Mouse (Mus musculus): Measurements from ENCODE around the gene Sec14l2.
"Not testable (repeated sequence)": the region's sequence is repeated elsewhere in the genome, so short reads cannot be mapped to it uniquely, and the experiment has no call there.

Gene Sec14l2

DNA sequence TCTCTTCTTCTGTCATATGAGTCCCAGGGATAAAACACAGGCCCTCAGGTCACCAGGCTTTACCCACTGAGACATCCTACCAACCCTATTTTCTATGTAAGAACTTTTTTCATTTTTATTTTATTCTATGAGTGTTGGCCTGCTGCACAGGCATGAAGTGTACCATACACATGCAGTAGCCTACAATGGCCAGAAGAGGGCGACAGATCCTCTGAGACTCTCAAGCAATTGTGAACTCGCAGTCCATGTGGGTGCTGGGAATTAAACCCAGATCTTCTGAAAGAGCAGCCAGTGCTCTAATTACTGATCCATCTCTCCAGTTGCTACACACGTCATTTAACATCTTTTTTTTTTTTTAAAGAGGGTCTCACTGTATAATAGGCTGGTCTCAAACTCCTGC, 10.2 kb upstream of the Sec14l2 start:
- in situ Hi-C loops (cut with MboI, MseI), result no loop called here

DNA sequence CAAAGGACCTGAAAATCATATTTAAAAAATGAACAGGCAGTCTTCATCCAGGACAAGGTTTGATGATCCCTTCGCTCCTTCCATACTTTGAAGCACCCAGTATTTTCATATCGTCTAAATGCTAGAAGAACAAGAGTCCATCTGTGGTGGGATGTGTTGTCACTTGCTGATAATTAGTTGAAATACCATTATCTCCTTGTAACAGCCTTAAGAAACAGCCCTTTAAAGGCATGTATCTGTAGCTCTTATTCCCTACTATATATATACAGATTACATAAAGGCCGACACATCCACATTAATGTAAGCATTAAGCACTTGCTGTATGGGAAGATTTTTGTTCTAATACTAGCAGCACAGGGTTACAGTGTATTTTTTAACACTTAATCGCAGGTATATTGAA, 5.2 kb upstream of the Sec14l2 start:
- in situ Hi-C loops (cut with MboI, MseI), result not testable (repeated sequence)

DNA sequence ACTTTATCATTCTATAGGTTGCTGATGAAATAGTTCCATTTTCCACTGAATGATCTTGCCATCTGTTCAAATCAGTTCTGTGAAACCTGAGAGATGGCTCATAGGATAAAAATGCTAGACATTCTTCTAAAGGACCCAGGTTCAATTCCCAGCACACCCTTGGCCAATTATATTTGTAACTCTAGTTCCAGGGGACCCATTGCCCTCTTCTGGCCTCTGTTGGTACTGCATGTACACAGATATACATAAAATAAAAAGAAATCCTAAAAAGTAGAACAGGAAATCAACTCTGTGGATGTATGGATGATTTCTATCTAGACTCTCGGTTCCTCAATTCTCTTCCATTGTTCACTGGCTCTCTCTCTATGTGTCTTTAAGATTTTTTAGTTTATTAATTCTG, 3.8 kb upstream of the Sec14l2 start:
- in situ Hi-C loops (cut with MboI, MseI), result no loop called here

DNA sequence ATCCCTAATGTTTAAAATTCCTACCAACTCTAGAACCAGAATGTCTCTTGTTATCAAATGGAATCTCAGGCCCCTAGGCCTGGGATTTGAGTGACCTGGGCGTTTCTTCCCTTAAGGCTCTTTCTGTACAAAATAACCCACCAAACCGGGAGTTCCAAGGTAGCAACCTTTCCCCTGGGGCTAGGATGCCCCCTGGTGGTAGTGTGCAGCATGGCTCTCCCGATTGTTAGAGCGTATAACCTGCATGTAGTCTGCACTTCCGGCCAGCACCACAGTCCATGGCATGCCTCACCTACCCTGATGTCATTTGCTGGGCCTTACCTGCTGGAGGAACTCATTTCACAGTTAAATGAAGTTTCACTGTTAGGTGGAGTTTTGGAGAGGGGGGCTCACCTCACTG, 707 bp upstream of the Sec14l2 start:
- in situ Hi-C loops (cut with MboI, MseI), result no loop called here

DNA sequence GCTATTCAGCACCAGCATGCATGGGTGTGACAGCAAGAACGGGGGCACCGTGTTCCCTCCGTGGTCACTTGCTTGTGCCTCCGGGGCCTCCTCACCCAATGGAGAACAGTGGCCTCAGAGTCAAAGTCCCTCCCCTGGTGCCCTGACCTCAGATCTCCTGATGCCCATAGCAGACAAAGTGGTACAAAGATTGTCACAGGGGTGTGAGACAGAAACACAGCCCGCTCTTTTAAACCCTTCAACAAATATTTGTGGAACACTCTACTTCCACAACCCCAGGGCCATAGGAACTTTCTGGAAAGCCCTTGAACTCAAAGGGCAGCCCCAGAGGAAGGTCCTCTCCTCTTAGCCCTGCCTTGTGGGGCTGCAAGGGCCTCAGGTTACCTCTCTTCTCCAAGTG, 989 bp downstream of the Sec14l2 start:
- in situ Hi-C loops (cut with MboI, MseI), result no loop called here

DNA sequence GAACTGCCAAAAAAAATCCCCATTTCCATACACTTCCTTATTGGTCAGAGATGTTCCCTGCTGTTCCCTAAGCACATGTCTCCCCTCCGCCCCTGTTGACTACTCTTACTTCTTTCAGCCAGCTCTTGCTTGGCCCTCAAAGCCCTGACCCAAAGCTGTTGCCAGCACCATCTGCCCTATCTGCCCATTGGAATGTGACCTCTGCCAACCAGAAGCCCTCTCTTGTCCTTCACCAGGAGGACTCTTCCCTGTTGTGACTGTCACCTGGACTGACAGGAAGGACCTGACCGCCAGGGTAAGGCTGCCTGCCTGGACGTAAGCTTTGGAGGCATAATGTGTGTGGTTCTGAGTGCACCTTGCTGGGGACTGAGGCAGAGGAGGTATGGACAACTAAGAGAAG, 1.5 kb downstream of the Sec14l2 start:
- in situ Hi-C loops (cut with MboI, MseI), result no loop called here

DNA sequence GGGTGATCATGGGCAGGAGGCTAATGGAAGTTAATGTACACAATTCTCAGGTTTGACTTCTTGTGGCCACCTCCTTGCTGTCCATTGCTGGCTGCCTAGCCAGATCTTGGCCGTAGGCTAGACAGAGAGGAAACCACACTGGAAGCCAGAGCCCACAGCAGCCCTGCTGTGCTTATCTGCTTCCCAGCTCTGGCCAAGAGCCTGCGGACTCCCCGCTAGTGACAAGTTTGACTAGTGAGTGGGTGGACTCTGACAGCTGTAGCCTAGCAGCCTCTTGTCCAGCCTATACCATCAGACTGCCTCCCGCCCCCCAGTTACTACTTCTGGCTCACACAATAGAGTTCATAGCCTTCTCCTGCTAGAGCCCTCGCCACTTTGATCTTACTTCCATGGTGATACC, 3.6 kb downstream of the Sec14l2 start:
- in situ Hi-C loops (cut with MboI, MseI), result no loop called here

DNA sequence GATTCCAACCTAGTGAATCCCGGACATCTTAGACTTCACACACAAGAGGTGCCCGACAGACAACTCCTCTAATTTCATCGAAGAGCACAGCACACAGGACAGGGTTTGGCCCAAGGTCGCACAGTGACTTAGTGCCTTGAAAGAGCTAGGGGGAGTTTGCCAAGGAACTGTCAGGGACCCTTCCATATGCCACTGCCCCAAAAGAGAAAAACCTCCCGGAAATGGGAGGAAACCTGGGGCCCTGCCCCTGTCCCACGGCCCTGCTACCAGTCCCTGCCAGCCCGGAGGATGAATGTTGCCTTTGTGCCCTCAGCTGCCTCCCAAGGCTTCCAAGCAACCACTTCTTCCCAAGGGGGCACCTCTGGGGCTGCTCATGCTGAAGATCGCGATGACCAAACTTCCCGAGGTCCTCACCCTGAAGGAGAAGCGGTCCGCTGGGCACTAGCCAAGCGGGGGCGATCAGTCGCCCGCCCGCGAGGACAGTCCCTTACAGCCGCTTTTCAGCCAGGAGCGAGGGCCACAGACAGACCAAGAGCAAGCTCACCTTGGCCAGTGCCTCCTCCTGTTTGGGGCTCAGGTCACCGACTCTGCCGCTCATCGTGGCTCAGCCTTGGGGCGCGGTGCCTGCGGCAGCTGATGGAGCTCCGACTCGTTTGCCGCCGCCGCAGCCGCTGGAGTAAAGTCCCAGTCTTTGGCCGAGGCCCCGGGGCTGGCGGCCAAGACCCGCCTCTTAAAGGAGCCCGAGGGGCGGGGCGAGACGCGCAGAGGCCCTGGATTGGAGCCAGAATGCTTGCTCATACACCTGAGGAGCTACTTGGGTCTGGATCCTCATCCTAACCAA, 4.9 kb downstream of the Sec14l2 start:
- in situ Hi-C loops (cut with MboI, MseI), result no loop called here

DNA sequence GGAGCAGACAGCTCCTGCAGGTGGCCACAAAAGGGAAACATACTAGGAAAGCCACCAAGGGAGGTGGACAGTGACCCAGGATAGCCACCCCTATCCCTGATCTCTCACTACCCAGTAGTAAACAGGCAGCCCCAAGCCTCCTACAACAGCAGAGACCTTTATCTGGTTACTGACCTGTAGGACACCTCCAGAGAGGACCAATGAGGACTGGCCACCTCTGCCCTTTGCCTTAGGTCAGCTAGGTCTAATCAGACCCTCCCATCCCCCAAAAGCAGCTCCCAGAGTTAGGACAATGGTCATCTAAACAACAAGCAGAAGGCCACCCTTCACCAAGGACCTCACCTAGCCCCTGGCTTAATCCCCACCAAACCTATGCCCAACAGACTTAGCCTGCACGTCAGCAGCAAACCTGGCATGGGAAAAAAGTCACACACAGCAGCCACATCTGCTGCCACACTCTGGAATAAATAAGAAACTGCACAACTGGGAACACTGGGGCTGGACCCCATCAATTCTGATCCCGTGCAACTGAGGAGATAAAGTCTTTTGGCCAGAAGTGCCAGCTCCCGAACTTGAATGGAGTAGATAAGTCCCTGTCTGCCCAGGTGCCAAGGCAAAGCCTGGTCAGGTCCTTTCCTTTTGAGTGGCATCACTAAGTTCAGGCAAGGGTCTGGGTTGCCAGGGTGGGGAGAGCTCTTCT, 5.7 kb downstream of the Sec14l2 start:
- in situ Hi-C loops (cut with MboI, MseI), result no loop called here

DNA sequence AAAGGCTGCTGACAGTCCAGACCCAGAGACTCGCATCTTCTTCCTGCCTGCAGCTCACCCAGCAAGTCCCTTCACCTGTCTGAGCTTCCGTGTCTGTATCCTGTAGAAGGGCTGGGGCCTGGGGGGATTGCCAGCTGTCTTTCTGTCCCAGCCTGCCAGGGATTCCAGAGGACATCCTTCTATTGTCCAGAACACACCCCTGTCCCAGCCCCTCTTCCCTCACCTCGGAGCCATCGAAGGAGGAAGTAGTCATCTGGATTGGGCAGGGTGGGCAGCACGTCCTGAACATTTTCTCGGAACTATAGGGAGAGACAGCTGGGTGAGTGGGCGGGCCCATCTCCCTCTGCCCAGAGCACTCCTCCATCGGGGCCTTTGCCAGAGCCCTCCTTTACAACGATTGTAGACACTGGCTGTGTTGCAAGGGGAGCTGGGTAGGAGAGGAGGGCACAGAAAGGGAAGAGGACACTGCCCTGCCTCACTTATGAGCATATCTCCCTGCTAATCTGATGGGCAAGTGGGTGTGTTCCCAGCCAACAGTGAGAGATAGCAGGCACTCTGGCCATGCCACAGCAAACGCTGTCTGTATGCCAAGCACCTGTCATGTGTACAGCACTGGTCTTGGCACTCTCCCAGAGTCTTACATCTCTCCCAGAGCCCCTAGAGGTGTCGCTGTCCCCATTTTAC, 6.6 kb downstream of the Sec14l2 start:
- in situ Hi-C loops (cut with MboI, MseI), result no loop called here

DNA sequence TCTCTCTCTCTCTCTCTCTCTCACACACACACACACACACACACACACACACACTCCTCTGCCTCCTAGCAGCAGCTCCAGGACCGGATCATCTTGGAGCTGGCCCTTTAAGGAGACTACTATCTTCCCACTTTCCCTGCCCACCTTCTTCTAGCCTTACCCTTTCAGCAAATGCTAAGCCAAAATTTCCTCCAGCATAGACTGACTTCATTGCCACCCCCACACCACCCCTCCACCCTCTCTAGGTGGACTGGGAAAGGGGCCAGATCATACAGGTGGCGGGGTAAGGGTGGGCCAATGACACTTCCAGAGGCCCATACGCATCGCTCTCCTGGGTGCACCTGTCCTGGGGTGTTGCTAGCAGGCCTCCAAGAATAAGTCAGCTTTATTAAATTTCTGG, 7.8 kb downstream of the Sec14l2 start:
- in situ Hi-C loops (cut with MboI, MseI), result no loop called here

DNA sequence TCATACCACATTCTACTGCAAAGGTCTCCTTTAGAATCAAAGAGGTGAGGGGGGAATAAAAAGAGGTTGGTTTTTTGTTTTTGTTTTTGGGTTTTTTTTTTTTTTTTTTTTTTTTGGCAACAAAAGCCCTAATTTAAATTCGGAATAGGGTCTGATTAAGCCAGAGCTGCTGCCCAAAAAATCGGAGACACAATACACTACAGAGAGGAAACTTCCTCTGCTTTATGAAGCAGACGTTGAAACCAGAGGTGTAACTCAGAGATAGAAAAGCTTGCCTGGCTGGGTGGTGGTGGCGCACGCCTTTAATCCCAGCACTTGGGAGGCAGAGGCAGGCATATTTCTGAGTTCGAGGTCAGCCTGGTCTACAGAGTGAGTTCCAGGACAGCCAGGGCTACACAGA, 8.7 kb downstream of the Sec14l2 start:
- in situ Hi-C loops (cut with MboI, MseI), result not testable (repeated sequence)

DNA sequence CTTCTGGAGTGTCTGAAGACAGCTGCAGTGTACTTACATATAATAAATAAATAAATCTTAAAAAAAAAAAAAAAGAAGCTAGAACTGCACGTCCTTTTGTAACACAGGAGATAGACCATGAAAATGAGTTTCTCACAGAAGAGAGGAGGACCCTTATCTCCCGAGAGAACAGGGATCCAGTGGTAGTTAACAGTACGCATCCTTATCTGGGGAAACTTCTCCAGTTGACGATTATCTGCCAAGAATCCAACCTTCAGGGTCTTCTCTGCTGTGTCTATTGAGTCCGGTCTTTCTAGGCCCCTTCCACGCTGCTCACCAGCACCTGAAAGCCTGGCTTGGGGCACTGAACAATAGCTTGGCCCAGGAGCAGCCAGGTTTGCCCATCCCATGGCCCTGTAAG, 9.2 kb downstream of the Sec14l2 start:
- in situ Hi-C loops (cut with MboI, MseI), result no loop called here

DNA sequence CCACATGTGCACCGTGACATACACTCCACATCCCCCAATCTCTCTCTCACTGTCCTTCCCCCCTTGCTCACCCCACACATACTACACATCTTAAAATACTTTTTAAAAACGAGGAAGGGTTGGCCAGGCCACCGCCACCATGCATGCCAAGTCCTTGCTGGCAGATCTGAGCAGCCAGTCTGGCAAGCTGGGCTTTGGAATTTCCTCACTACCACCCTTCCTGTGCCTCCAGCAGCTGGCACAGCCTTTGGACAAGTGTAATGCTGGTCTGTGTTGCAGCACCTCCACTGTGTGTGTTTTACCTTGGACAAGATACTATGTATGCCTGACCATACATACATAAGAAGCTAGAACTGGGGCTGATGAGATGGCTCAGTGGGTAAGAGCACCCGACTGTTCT, 9.7 kb downstream of the Sec14l2 start:
- in situ Hi-C loops (cut with MboI, MseI), result no loop called here

DNA sequence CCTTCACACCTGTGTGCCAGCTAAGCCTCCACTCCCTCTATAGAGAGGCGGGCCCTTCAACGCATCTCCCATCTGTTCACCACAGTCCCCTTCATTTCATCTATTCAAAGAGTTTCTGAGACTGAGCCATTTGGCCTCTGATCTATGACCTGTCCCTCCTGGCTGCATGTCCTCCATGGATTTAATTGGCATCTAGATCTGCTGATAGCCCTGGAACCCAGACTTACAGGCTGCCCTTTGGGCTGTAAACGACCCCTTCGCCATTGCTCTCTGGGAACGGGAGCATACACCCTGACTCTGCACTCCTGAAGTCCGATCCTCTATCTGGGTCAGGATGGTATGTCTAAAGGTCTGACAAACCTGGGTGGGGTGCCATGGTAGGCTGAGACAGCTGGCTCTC, 10.4 kb downstream of the Sec14l2 start:
- in situ Hi-C loops (cut with MboI, MseI), result no loop called here

DNA sequence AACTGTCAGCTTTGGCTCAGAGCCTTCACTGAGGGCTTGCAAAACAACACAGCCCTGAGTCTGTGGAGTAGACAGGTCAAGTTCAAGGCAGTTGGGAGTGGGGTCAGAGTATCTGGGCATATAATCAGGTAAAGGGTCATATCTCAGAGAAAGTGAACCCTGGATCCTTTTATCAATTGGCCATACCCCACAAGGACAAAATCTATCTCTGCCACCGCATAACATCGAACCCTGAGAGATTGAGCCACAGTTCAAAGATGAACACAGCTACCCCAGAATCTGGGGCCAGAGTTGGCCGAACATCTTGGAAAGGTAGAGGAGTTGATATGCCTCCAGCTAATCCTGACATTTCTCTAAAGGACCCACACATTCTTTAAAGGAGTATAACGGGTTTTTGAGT, 11.2 kb downstream of the Sec14l2 start:
- in situ Hi-C loops (cut with MboI, MseI), result no loop called here

DNA sequence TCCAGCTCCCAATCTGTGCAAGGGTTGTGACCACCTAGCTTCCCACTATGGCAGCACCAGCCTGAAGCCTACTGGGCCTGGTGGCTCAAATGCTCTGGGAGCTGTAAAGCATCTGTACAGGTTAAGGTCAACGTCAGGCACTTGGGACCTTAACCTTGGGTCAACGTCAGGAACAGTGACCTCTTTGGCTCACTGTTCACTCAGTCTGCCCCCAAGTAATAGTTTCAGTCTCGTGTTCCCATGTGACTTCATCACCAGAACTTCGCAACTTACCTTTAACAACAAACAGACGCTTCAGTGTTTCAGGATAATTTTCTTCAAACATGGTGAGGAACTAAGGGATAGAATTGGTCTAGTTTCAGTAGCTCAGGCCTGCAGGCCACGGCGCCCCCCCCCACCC, 14.5 kb downstream of the Sec14l2 start:
- in situ Hi-C loops (cut with MboI, MseI), result no loop called here

DNA sequence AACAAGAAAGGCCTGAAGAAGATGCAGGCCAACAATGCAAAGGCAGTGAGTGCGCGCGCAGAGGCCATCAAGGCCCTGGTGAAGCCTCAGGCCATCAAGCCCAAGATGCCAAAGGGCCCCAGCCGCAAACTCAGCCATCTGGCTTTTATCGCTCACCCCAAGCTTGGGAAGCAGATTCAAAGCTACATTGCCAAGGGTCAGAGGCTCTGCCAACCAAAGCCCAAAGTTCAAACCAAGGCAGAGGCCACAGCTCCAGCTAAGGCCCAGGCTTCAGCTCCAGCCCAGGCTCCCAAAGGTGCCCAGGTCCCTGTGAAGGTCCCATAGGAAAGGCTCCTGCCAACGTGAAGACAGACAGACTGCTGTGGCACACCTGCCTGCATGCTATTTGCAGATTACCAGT, 15.3 kb downstream of the Sec14l2 start:
- in situ Hi-C loops (cut with MboI, MseI), result not testable (repeated sequence)

DNA sequence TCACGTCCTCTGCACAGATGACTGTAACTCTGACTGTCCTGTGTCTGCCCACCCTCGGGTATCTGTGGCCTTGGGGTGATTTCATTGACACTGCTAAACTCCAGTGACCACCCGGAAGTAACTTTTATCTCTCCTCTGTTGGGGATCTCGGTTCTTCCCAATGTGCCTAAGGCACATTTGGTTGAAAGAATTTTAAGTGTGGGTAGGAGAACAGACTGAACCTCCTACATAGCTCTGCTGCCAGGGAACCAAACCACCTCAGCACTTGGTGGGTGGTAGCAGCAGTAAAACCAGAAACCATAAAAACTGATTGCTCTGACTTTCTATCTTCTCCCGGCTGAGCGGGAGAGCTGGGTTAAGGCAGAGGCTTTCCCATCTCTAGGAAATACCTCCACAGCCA, 17.8 kb downstream of the Sec14l2 start:
- in situ Hi-C loops (cut with MboI, MseI), result no loop called here

DNA sequence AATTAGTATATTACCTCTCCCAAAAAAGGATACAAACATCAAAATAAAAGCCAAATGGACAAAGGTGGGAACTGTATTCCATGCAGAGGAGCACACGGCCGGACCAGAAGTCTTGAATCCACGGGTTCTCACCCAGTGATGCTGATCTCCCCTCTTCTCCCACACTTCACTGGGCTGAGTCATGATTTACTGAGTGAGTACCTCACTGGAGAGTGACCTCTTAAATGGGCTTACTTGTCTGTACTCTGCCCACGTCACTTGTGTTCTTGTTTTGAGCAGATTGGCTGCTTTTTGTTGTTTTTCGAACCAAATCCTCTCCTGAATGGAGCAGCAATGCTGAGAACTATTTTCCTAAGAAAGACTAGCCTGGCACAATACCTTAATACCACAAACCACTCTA, 18.2 kb downstream of the Sec14l2 start:
- in situ Hi-C loops (cut with MboI, MseI), result no loop called here

DNA sequence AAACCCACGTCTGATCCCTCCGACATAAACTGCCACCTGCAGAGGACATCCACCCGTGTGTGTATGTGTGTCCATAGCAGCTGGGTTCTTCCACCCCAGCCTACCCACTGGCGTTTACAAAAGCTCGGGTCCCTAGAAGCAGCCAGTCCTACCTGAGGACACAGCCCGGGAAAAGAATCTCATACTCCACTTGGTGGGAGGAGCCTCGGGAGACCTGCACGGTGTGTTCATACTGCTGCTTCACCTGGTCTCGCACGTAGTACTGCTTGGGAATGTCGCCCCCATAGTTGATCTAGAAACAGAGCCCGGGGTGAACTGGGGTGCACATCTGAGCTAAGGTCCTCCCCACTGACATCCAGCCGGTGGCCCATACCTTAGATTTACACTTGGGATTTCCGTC, 19.7 kb downstream of the Sec14l2 start:
- in situ Hi-C loops (cut with MboI, MseI), result no loop called here

DNA sequence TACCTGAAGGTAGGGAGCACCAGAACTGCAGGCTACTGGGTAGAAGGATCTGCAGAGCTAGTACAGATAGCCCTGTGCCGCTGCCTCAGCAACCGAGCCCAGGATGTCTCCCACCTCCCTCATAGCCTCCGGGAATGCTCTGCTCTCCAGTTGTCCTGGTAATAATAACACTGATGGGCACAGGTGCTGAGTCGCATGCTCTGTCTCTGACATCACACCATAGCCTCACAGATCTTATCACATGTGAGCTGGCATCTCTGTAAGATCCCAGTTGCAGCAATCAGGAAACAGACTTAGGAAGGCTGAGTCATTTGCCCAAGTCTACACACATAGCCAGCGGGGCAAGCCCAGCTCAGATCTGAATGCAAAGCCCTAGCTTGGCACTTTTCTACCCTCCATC, 21.4 kb downstream of the Sec14l2 start:
- in situ Hi-C loops (cut with MboI, MseI), result no loop called here

DNA sequence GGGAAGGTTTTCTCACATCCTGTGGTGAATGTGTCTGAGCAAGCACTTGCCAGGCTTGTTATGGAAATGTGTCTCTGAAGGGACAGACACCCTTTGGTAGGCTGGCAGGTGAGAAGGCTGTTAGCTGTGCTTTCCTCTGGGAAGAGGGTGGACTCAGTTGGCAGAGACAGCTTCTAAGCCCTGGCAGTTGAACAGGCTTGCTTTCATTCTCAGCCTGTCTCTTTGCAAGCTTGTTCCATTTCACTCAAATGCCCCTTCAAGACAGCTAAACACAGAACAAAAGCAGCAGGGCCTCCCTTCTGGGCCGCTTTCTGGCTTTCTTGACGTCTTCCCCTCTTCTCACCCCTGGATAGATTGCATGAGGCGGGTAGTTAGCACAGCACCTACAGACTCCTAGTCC, 23.8 kb downstream of the Sec14l2 start:
- in situ Hi-C loops (cut with MboI, MseI), result no loop called here

Measured in T-helper 2 cell (primary cell).